Mouse (Mus musculus): ENCODE data around the gene Ostm1. TPM values are rescaled to one million over a fixed set of nuclear protein-coding genes. Genes with fewer than 3 reads are reported as not detected.

Gene Ostm1
- polyA plus RNA-seq, 1 experiment from 2014 or later = 17.0 TPM

DNA sequence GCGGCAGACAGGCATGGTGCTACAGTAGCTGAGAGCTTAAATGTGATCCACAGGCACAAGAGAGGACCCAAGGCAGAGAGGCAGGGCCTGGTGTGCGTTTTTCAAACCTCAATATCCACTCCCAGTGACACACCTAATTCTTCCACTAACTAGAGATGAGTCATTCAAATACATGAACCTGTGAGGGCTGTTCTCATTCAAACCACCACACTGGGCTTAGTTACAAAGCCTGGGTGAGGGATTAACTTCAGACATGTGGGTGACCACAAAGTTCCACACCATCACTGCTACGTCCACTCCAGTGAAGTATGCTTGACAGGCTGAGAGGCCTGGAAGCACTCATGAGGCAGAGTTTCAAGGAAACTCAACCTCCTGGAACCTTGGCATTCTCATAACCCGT is 86.3 kb downstream of the Ostm1 start:
- H3K9ac ChIP-seq = no peak overlapping the region
- no peaks in the 10 kb centered on the region for H3K27me3 ChIP-seq
- no peaks in the 10 kb centered on the region for H3K9me3 ChIP-seq (replicated peaks)
- 78% methylated on average over 4 of the region's 4 CpGs for WGBS
- no peak overlapping the region for H3K27ac ChIP-seq
- ATAC-seq (replicated peaks; ENCODE audit: insufficient number of reproducible peaks, insufficient read depth, low FRiP score, low read depth) = no peak
- no peak overlapping the region for H3K4me3 ChIP-seq
- no peaks in the 10 kb centered on the region for H3K4me1 ChIP-seq (replicated peaks)
- H3K36me3 ChIP-seq = no peaks in the 10 kb centered on the region
- H3K4me2 ChIP-seq = no peak overlapping the region

DNA sequence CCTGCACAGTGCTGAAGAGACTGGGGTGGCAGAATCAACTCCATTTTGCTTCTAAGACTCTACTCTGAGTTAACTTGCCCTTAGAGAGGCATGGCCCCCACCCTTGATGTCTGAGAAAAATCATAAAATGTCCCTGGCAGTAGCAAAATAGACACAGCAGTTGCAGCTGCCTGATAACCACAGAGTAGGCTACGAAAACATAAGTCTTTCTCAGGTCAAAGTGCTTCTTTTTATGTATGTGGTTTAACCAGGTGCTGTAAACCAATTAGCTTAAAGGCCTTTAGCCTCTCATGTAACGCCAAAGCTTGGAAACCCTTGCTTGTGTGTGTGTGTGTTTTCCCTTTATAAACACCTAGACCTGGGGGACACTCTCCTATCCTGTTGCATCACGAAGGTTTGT is 89.2 kb downstream of the Ostm1 start:
- Histone ChIP-seq H3K36me3 (no peaks in the 10 kb centered on the region), H3K4me2 (no peak overlapping the region), H3K9me3 (replicated peaks) (no peaks in the 10 kb centered on the region), H3K27ac (no peak overlapping the region), H3K9ac (no peak overlapping the region), H3K4me3 (no peak overlapping the region), H3K27me3 (no peaks in the 10 kb centered on the region; the same call in 1 of the 2 replicates), H3K4me1 (replicated peaks) (no peaks in the 10 kb centered on the region)
- ATAC-seq (replicated peaks; ENCODE audit: insufficient number of reproducible peaks, insufficient read depth, low FRiP score, low read depth) = no peak
- 71% methylated on average over 3 of the region's 3 CpGs for WGBS

GRCm38 (mm10) chr10:42675571-42675970 is 91.9 kb downstream of the Ostm1 start:
- H3K27me3 ChIP-seq = no peaks in the 10 kb centered on the region; the same call in 1 of the 2 replicates
- no peak overlapping the region for H3K4me3 ChIP-seq
- WGBS = 80% methylated on average over 4 of the region's 4 CpGs
- H3K9ac ChIP-seq = no peak overlapping the region
- no peaks in the 10 kb centered on the region for H3K9me3 ChIP-seq (replicated peaks)
- H3K4me1 ChIP-seq (replicated peaks) = peaks cover 10% of the 10 kb centered on the region
- H3K27ac ChIP-seq = no peak overlapping the region
- ATAC-seq (replicated peaks; ENCODE audit: insufficient number of reproducible peaks, insufficient read depth, low FRiP score, low read depth) = no peak
- H3K4me2 ChIP-seq = no peak overlapping the region
- H3K36me3 ChIP-seq = no peaks in the 10 kb centered on the region

DNA sequence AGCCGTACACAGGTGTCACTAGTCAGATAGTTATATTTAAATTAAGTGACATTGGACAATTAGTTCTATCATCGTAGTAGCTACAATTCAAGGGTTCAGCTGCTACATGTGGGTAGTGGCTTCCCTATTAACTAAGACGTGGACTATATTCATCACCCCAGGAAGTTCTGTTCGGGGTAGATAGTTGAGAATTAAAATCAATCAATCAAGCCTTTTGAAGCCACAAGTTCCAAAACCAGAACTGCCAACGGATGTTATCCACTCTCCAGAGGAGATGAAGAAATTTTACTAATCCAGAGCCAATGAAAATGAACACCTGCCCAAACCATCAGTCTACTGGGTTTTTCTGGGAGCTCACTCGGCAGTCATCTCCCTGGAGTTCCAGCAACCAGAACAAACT is 94.7 kb downstream of the Ostm1 start:
- Histone ChIP-seq H3K9ac (peak overlapping the region; percentile 75; the same call in 1 of the 2 replicates), H3K27ac (peak overlapping the region; percentile 61), H3K4me1 (replicated peaks) (peaks cover 10% of the 10 kb centered on the region), H3K36me3 (no peaks in the 10 kb centered on the region), H3K4me2 (peak overlapping the region; percentile 72), H3K4me3 (peak overlapping the region; percentile 94), H3K27me3 (no peaks in the 10 kb centered on the region; the same call in 1 of the 2 replicates), H3K9me3 (replicated peaks) (no peaks in the 10 kb centered on the region)
- 55% methylated on average over 6 of the region's 6 CpGs for WGBS
- no peak for ATAC-seq (replicated peaks; ENCODE audit: insufficient number of reproducible peaks, insufficient read depth, low FRiP score, low read depth)

DNA sequence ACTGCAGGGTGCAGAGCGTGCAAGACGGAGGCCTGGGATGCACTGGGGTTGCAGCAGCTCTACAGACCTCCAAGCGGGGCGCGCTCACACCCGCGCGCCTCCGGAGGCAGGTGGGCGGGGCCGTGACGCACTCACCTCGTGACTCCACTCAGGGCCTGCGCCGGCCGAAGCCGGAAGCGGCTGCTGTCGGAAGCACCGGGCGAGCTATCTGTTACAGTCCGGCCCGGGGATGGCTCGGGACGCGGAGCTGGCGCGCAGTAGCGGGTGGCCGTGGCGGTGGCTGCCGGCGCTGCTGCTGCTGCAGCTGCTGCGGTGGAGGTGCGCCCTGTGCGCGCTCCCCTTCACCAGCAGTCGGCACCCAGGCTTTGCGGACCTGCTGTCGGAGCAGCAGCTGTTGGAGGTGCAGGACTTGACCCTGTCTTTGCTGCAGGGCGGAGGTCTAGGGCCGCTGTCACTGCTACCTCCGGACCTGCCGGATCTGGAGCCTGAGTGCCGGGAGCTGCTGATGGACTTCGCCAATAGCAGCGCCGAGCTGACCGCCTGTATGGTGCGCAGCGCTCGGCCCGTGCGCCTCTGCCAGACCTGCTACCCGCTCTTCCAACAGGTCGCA is 95.2 kb downstream of the Ostm1 start:
- Histone ChIP-seq H3K4me2 (peak overlapping the region; percentile 72), H3K36me3 (no peaks in the 10 kb centered on the region), H3K4me1 (replicated peaks) (peaks cover 10% of the 10 kb centered on the region), H3K9ac (peak overlapping the region; percentile 75), H3K27ac (peak overlapping the region; percentile 61), H3K27me3 (no peaks in the 10 kb centered on the region; the same call in 1 of the 2 replicates), H3K4me3 (peak overlapping the region; percentile 94), H3K9me3 (replicated peaks) (no peaks in the 10 kb centered on the region)
- WGBS = under 1% methylated on average over 56 of the region's 56 CpGs
- ATAC-seq (replicated peaks; ENCODE audit: insufficient number of reproducible peaks, insufficient read depth, low FRiP score, low read depth) = peak; percentile 96

- Histone ChIP-seq H3K4me3 (peak overlapping the region; percentile 94), H3K36me3 (no peaks in the 10 kb centered on the region), H3K27ac (no peak overlapping the region), H3K9ac (peak overlapping the region; percentile 75), H3K9me3 (replicated peaks) (no peaks in the 10 kb centered on the region), H3K4me1 (replicated peaks) (peaks cover 10% of the 10 kb centered on the region), H3K4me2 (peak overlapping the region; percentile 72), H3K27me3 (no peaks in the 10 kb centered on the region; the same call in 1 of the 2 replicates)
- ATAC-seq (replicated peaks; ENCODE audit: insufficient number of reproducible peaks, insufficient read depth, low FRiP score, low read depth) = no peak
- 10% methylated on average over 10 of the region's 10 CpGs for WGBS
These were observed 96.0 kb downstream of the Ostm1 start for GRCm38 (mm10) chr10:42679586-42679985.

- WGBS = 24% methylated on average over 6 of the region's 6 CpGs
- no peak overlapping the region for H3K9ac ChIP-seq
- H3K36me3 ChIP-seq = no peaks in the 10 kb centered on the region
- peaks cover 10% of the 10 kb centered on the region for H3K4me1 ChIP-seq (replicated peaks)
- no peak for ATAC-seq (replicated peaks; ENCODE audit: insufficient number of reproducible peaks, insufficient read depth, low FRiP score, low read depth)
- H3K4me3 ChIP-seq = peak overlapping the region; percentile 18
- no peak overlapping the region for H3K27ac ChIP-seq
- H3K27me3 ChIP-seq = no peaks in the 10 kb centered on the region; the same call in 1 of the 2 replicates
- H3K9me3 ChIP-seq (replicated peaks) = no peaks in the 10 kb centered on the region
- H3K4me2 ChIP-seq = peak overlapping the region; percentile 72
These were observed 97.0 kb downstream of the Ostm1 start for GRCm38 (mm10) chr10:42680582-42681001.

- ATAC-seq (replicated peaks; ENCODE audit: insufficient number of reproducible peaks, insufficient read depth, low FRiP score, low read depth) = no peak
- Histone ChIP-seq H3K9ac (no peak overlapping the region), H3K9me3 (replicated peaks) (no peaks in the 10 kb centered on the region), H3K36me3 (no peaks in the 10 kb centered on the region), H3K4me3 (no peak overlapping the region), H3K27ac (no peak overlapping the region), H3K4me1 (replicated peaks) (peaks cover 10% of the 10 kb centered on the region), H3K4me2 (no peak overlapping the region), H3K27me3 (no peaks in the 10 kb centered on the region)
- WGBS = 79% methylated on average over 8 of the region's 8 CpGs
These were observed 98.8 kb downstream of the Ostm1 start for GRCm38 (mm10) chr10:42682421-42682820.

- no peaks in the 10 kb centered on the region for H3K27me3 ChIP-seq
- WGBS = 76% methylated on average over 5 of the region's 5 CpGs
- no peaks in the 10 kb centered on the region for H3K4me1 ChIP-seq (replicated peaks)
- H3K9ac ChIP-seq = no peak overlapping the region
- H3K36me3 ChIP-seq = no peaks in the 10 kb centered on the region
- H3K27ac ChIP-seq = no peak overlapping the region
- no peak overlapping the region for H3K4me3 ChIP-seq
- no peaks in the 10 kb centered on the region for H3K9me3 ChIP-seq (replicated peaks)
- H3K4me2 ChIP-seq = no peak overlapping the region
- ATAC-seq (replicated peaks; ENCODE audit: insufficient number of reproducible peaks, insufficient read depth, low FRiP score, low read depth) = no peak
These were observed 104.3 kb downstream of the Ostm1 start for GRCm38 (mm10) chr10:42687873-42688272.

DNA sequence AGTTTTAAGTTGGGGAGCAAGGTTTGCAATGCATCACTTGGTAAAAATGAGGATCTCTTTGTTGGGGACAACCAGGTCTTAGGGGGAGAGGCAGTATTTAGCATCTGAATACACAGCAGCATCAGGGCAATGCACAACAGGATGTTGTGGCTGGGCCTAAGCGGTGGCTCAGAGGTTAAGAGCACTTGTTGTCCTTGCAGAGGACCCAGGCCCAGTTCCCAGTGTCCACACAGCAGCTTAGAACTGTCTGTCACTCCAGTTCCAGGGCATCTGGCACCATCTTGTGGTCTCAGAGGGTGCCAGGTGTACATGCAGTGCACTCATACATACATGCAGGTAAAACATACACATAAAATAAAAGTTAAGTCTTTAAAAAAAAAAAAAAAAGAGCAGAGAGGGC is 106.1 kb downstream of the Ostm1 start:
- H3K4me2 ChIP-seq = no peak overlapping the region
- H3K9me3 ChIP-seq (replicated peaks) = no peaks in the 10 kb centered on the region
- no peak overlapping the region for H3K4me3 ChIP-seq
- H3K4me1 ChIP-seq (replicated peaks) = no peaks in the 10 kb centered on the region
- H3K27me3 ChIP-seq = no peaks in the 10 kb centered on the region
- 84% methylated on average over 1 of the region's 1 CpGs for WGBS
- no peak overlapping the region for H3K27ac ChIP-seq
- no peaks in the 10 kb centered on the region for H3K36me3 ChIP-seq
- no peak overlapping the region for H3K9ac ChIP-seq
- no peak for ATAC-seq (replicated peaks; ENCODE audit: insufficient number of reproducible peaks, insufficient read depth, low FRiP score, low read depth)

- no peak for ATAC-seq (replicated peaks; ENCODE audit: insufficient number of reproducible peaks, insufficient read depth, low FRiP score, low read depth)
- H3K27ac ChIP-seq = no peak overlapping the region
- WGBS = 62% methylated on average over 17 of the region's 17 CpGs
- H3K36me3 ChIP-seq = no peaks in the 10 kb centered on the region
- no peaks in the 10 kb centered on the region for H3K4me1 ChIP-seq (replicated peaks)
- H3K27me3 ChIP-seq = no peaks in the 10 kb centered on the region
- no peak overlapping the region for H3K4me3 ChIP-seq
- no peak overlapping the region for H3K4me2 ChIP-seq
- H3K9me3 ChIP-seq (replicated peaks) = no peaks in the 10 kb centered on the region
- H3K9ac ChIP-seq = no peak overlapping the region
These were observed 106.8 kb downstream of the Ostm1 start for GRCm38 (mm10) chr10:42690233-42691028.

Data from heart, embryonic 15.5 days (tissue).